Mouse (Mus musculus) brain, embryonic 14.5 days (tissue): ENCODE measurements at regions not wholly inside any gene's neighbourhood (a gene's known extent, or its start where the extent isn't known, plus 50 kb on each side); places are given as distances from the start of the nearest gene placed in this dataset.

Experiments
- CTCF ChIP-seq: fragments of 200-500 bp; IDR thresholded peaks from 2 replicates; pipeline ENCODE4 v1.5.1; 2012; ENCODE audit warnings: inconsistent platforms, mild to moderate bottlenecking, moderate library complexity, borderline replicate concordance; ENCODE audit not compliant: insufficient read depth, insufficient read length; ENCODE audit errors: extremely low read depth
- POLR2A ChIP-seq: fragments of 200-500 bp; IDR thresholded peaks from 2 replicates; pipeline ENCODE4 v1.6.1; 2012; ENCODE audit warnings: mild to moderate bottlenecking, inconsistent platforms, borderline replicate concordance; ENCODE audit not compliant: poor library complexity, insufficient read depth, insufficient read length, severe bottlenecking; ENCODE audit errors: extremely low read depth

DNA sequence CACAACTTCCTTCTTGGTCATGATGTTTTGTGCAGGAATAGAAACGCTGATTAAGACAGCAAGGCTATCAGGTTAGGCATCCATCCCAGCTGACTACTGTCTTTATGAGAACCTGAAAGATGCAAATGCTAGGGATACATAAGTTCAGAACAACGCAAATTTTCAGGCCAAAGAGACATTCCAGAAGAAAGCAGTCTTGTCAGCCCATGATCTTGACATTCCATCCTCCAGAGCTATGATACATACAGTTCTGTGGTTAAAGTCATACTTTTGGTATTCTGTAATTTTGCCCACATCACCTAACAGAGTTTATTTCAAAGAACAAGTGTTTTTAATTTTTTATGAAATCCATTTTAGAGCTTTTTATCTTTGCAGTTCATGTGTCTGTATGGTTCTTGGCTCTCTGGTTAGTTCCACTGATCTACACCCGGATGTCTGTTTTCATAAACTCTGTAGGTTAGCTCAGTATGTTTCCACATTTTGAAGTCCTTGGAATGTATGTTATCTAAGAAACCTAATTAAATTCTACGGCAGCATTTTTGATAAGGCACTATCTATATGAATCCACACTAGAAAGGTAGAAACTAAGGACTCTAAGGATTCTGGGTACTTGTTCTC is 88.5 kb upstream of the Kcna4 start:
- TF ChIP-seq CTCF (no peak), POLR2A (no peak)
